In genomic region chr12:80794935-80795785, GRCm38 (mm10) we compare ENCODE assay signal across 15 mouse cellular contexts. TPM values are rescaled to one million over a fixed set of nuclear protein-coding genes. Genes with fewer than 3 reads are reported as not detected.
A peak's percentile ranks its signal among the peaks of the same experiment; 100 is the strongest.
DNase-seq lines count a peak whose midpoint lies in the region; ATAC-seq lines count a peak whose summit lies in the region.
"Had no signal": no experiment of that assay in that cellular context is flagged by ENCODE, and none has a peak within 500 bp of the region (broad histone marks: within the 10 kb centered on the region; RNA-seq: fewer than 3 reads in every experiment).

No protein-coding gene starts in this region.

- intact Hi-C loops in heart, postnatal 10 days (cut with DNase I), result loop anchor here (5.0 kb wide), 1 partner anchor 32 kb away; no protein-coding TSS in a partner anchor

- H3K4me3 ChIP-seq in heart, embryonic 15.5 days, result no peak overlapping the region
- H3K4me3 ChIP-seq in megakaryocyte, embryonic 14.5 days (replicated peaks), result peak overlapping the region; percentile 56
- H3K4me3 ChIP-seq in liver, embryonic 15.5 days (replicated peaks), result no peak overlapping the region
- H3K4me3 ChIP-seq in hindbrain, embryonic 11.5 days (ENCODE audit: low read depth, low read length), result no peak overlapping the region
- H3K4me3 ChIP-seq: kidney, embryonic 15.5 days; limb, embryonic 10.5 days; lung, embryonic 15.5 days had no signal

- H3K9ac ChIP-seq in heart, embryonic 15.5 days, result no peak overlapping the region
- H3K9ac ChIP-seq in liver, embryonic 15.5 days, result no peak overlapping the region
- no peak overlapping the region for H3K9ac ChIP-seq in hindbrain, embryonic 11.5 days (ENCODE audit: low read depth, low read length)
- H3K9ac ChIP-seq: kidney, embryonic 15.5 days; lung, embryonic 15.5 days had no signal

- H3K4me2 ChIP-seq in heart, embryonic 15.5 days, result no peak overlapping the region
- no peak overlapping the region for H3K4me2 ChIP-seq in liver, embryonic 15.5 days
- no peak overlapping the region for H3K4me2 ChIP-seq in hindbrain, embryonic 11.5 days (replicated peaks; ENCODE audit: low read depth, low read length)
- H3K4me2 ChIP-seq: kidney, embryonic 15.5 days; lung, embryonic 15.5 days had no signal

- H3K27ac ChIP-seq in heart, embryonic 15.5 days, result peak overlapping the region; percentile 62
- H3K27ac ChIP-seq in liver, embryonic 15.5 days (replicated peaks), result peak overlapping the region; percentile 14; the same call in 1 of the 2 replicates
- H3K27ac ChIP-seq in hindbrain, embryonic 11.5 days (ENCODE audit: low read depth, low read length), result no peak overlapping the region
- H3K27ac ChIP-seq: hindbrain, postnatal 0 days; kidney, embryonic 15.5 days; limb, embryonic 10.5 days; lung, embryonic 15.5 days had no signal

- no peaks in the 10 kb centered on the region for H3K27me3 ChIP-seq in heart, embryonic 15.5 days
- H3K27me3 ChIP-seq in megakaryocyte, embryonic 14.5 days (replicated peaks), result no peaks in the 10 kb centered on the region
- H3K27me3 ChIP-seq in liver, embryonic 15.5 days, result no peaks in the 10 kb centered on the region
- no peaks in the 10 kb centered on the region for H3K27me3 ChIP-seq in hindbrain, embryonic 11.5 days (ENCODE audit: control insufficient read depth, insufficient read depth, low read length)
- H3K27me3 ChIP-seq: kidney, embryonic 15.5 days; lung, embryonic 15.5 days had no signal

- H3K9me3 ChIP-seq in heart, embryonic 15.5 days (replicated peaks), result no peaks in the 10 kb centered on the region
- H3K9me3 ChIP-seq in megakaryocyte, embryonic 14.5 days, result no peaks in the 10 kb centered on the region
- no peaks in the 10 kb centered on the region for H3K9me3 ChIP-seq in liver, embryonic 15.5 days (replicated peaks)
- no peaks in the 10 kb centered on the region for H3K9me3 ChIP-seq in hindbrain, embryonic 11.5 days (ENCODE audit: control insufficient read depth, low read length)
- H3K9me3 ChIP-seq: kidney, embryonic 15.5 days; limb, embryonic 10.5 days; lung, embryonic 15.5 days had no signal

- peaks cover 36% of the 10 kb centered on the region for H3K4me1 ChIP-seq in heart, embryonic 15.5 days (replicated peaks)
- peaks cover 63% of the 10 kb centered on the region for H3K4me1 ChIP-seq in megakaryocyte, embryonic 14.5 days
- H3K4me1 ChIP-seq in liver, embryonic 15.5 days (replicated peaks), result peaks cover 63% of the 10 kb centered on the region
- no peaks in the 10 kb centered on the region for H3K4me1 ChIP-seq in hindbrain, embryonic 11.5 days (replicated peaks; ENCODE audit: control insufficient read depth, insufficient read depth, low read length)

- WGBS in heart, embryonic 15.5 days, result 51% methylated on average over 2 of the region's 2 CpGs
- 27% methylated on average over 2 of the region's 2 CpGs for WGBS in liver, embryonic 15.5 days (ENCODE audit: insufficient replicate concordance)
- 70% methylated on average over 2 of the region's 2 CpGs for WGBS in hindbrain, embryonic 11.5 days

- H3K36me3 ChIP-seq in heart, embryonic 15.5 days, result no peaks in the 10 kb centered on the region
- H3K36me3 ChIP-seq in megakaryocyte, embryonic 14.5 days (replicated peaks; ENCODE audit: low read length), result peaks cover 34% of the 10 kb centered on the region
- peaks cover 20% of the 10 kb centered on the region; the same call in 1 of the 2 replicates for H3K36me3 ChIP-seq in liver, embryonic 15.5 days (replicated peaks)
- H3K36me3 ChIP-seq in hindbrain, embryonic 11.5 days (ENCODE audit: control insufficient read depth, insufficient read depth, low read length), result no peaks in the 10 kb centered on the region
- H3K36me3 ChIP-seq: kidney, embryonic 15.5 days; lung, embryonic 15.5 days had no signal

- no peak for ATAC-seq in heart, embryonic 15.5 days (replicated peaks; ENCODE audit: insufficient number of reproducible peaks, insufficient read depth, low FRiP score, low read depth)
- no peak for ATAC-seq in megakaryocyte, adult 5-6 weeks (ENCODE audit: poor library complexity, severe bottlenecking)
- ATAC-seq in liver, embryonic 15.5 days (ENCODE audit: insufficient read depth), result no peak
- no peak for ATAC-seq in megakaryocyte progenitor cell, adult 5-6 weeks (replicated peaks; ENCODE audit: poor library complexity)
- no peak for ATAC-seq in hindbrain, embryonic 11.5 days (ENCODE audit: low FRiP score)
- ATAC-seq: hindbrain, postnatal 0 days had no signal

- DNase-seq in heart, postnatal 10 days, result no peak
- DNase-seq in thymus, postnatal 36 days, result peak; percentile 31 to 52
- DNase-seq in hindbrain, embryonic 11.5 days (ENCODE audit: low spot score), result no peak
- DNase-seq: adrenal gland, postnatal 10 days; cerebellum, postnatal 10 days had no signal

RNA-seq across cellular contexts. Expression of gene Susd6, which starts 4.8 kb away (rescaled TPM):
- 16.4 and 19.6 TPM in 2 replicates for polyA plus RNA-seq in heart, embryonic 15.5 days (2015; fragmentation: Nextera tagmentation; extraction: Ambion mirVana)
- 10 to 100 TPM; 58.3 to 60.9 TPM for total RNA-seq in heart, postnatal 10 days (2021)
- polyA plus RNA-seq in megakaryocyte, embryonic 14.5 days (2012; ENCODE audit: insufficient read depth, low replicate concordance), result 5.9 and 6.0 TPM in 2 replicates
- total RNA-seq in megakaryocyte, adult 5-6 weeks (2015), result 26.8 and 26.9 TPM in 2 replicates
- 37.1 and 38.3 TPM in 2 replicates for total RNA-seq in megakaryocyte, adult 5-6 weeks (2017)
- polyA plus RNA-seq in liver, embryonic 15.5 days (2015; fragmentation: Nextera tagmentation; extraction: Ambion mirVana), result 13.7 and 15.8 TPM in 2 replicates
- total RNA-seq in megakaryocyte progenitor cell, adult 5-6 weeks (2015), result 12.8 and 14.5 TPM in 2 replicates
- total RNA-seq in megakaryocyte progenitor cell, adult 5-6 weeks (2017), result 15.9 and 19.4 TPM in 2 replicates
- 17.7 and 18.2 TPM in 2 replicates for polyA plus RNA-seq in hindbrain, embryonic 11.5 days (2014; fragmentation: Nextera tagmentation; extraction: Ambion mirVana)

RNA-seq across cellular contexts. Expression of gene Ccdc177, which starts 34.7 kb away (rescaled TPM):
- not detected in 2 replicates for polyA plus RNA-seq in heart, embryonic 15.5 days (2015; fragmentation: Nextera tagmentation; extraction: Ambion mirVana)
- under 1 TPM; 0.10 to 0.12 TPM for total RNA-seq in heart, postnatal 10 days (2021)
- not detected in 2 replicates for polyA plus RNA-seq in megakaryocyte, embryonic 14.5 days (2012; ENCODE audit: insufficient read depth, low replicate concordance)
- total RNA-seq in megakaryocyte, adult 5-6 weeks (2015), result not detected in 2 replicates
- not detected in 2 replicates for total RNA-seq in megakaryocyte, adult 5-6 weeks (2017)
- polyA plus RNA-seq in liver, embryonic 15.5 days (2015; fragmentation: Nextera tagmentation; extraction: Ambion mirVana), result not detected in 2 replicates
- total RNA-seq in megakaryocyte progenitor cell, adult 5-6 weeks (2015), result not detected in 2 replicates
- total RNA-seq in megakaryocyte progenitor cell, adult 5-6 weeks (2017), result 0.12 TPM in 1 of 2 replicates, not detected in the other
- polyA plus RNA-seq in hindbrain, embryonic 11.5 days (2014; fragmentation: Nextera tagmentation; extraction: Ambion mirVana), result 3.9 and 4.6 TPM in 2 replicates
- total RNA-seq: granulocyte monocyte progenitor cell, adult 5-6 weeks had no signal

Comparison
In these comparisons a context has a peak if more than half of its experiments do, and no peak if none do; other contexts are left out.
1. DNase-seq: peak in thymus, postnatal 36 days (2 of 2); none in heart, postnatal 10 days (0 of 2) and hindbrain, embryonic 11.5 days (single experiment).